Mouse (Mus musculus): ENCODE measurements at regions not wholly inside any gene's neighbourhood (a gene's known extent, or its start where the extent isn't known, plus 50 kb on each side); places are given as distances from the start of the nearest gene placed in this dataset.

DNA sequence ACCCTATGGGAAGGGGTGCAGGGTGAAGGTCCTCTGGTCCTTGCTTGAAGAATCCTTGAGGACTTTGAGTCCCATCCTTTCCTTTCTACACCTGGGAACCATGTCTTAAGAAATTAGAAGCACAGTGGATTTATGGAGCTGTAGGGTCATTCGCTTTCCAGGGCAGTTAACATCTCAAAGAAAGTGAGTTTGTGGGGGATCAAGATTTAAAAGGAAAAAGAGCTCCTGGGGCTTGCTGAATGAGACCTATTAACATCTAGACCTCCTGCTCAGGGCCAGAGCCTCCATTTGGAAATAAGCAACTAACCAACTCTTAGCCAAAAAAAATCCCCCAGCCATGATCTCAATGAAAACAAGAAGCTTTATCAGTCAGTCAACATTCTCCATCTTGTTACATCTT is 148.0 kb upstream of the Ofcc1 start:
- no peak for DNase-seq (ENCODE audit: low spot score in 2 of 2)

DNA sequence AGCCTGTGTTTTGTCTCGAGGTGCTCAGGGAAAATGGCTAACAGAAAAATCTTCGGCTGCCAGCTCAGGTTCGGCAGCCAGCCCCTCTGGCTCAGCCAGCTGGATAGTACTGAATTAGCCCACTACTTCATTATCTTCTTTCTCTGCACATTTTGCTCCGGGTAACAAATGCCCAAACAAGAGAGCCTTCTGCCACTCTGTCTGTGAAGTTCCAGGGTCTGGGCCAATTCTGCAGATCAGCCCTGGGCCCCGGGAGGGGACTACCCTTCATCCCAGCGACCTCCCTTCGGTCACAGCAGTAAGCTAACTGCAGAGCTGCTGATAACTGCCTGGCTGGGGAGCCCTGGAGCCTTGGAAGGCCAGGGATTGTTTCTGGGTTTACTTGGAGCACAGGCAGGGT is 119.6 kb upstream of the Ofcc1 start:
- DNase-seq (ENCODE audit: low spot score in 2 of 2), result no peak

DNA sequence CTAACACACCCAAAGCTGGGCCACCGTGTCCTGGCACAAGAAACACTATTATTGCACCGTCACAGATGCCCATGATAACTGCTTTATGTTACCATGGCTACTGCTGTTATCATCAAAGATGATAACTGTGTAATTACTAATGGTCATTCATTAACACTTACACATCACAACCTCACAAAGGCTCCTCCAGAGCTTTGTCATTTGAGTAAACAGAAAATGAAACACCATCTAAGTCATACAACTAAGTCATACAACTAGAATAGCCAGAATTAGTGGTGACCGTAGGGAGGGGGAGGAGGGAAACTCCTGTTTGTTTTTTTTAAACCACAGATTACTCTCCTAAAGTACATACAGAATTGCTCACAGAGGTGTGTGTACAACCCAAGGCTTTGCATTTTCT is 111.4 kb upstream of the Ofcc1 start:
- DNase-seq (ENCODE audit: low spot score in 2 of 2), result no peak

DNA sequence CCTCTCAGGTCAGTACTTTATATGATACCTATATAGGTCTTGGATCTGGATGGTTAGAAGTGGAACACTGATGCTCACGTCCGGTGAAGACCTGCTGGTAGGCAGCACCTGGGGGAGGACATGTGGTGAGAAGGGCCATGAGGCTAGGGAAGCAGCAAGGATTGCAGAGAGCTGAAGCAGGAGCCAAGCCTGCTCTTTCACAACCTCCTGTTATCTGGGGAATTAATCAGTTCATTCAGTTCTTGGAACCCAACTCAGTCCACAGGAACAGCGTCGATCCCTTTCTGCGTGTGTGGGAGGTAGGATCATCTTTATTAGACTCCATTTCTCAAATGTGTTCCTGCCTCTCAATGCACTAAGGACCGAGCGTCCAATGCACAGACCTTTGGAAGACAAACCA is 107.9 kb upstream of the Ofcc1 start:
- DNase-seq (ENCODE audit: low spot score in 2 of 2), result no peak

DNA sequence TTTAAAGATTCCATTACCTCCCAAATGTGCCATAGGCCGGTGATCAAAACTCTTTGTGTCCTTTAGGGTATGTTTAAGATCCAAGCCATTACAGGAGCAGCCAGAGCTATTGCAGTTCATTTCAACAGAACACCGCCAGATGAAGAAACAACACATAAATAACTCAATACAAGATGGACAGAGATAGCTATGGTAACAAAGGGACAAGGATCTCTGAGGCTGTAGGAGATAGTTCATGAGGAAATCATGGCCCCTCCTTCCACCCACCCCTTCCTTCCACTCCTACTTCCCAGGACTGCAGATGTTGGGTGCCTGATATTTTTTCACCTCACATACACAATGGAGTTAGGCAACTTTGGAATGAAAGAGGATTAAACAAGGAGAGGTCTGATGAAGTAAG is 92.1 kb upstream of the Ofcc1 start:
- DNase-seq (ENCODE audit: low spot score in 2 of 2), result no peak

DNA sequence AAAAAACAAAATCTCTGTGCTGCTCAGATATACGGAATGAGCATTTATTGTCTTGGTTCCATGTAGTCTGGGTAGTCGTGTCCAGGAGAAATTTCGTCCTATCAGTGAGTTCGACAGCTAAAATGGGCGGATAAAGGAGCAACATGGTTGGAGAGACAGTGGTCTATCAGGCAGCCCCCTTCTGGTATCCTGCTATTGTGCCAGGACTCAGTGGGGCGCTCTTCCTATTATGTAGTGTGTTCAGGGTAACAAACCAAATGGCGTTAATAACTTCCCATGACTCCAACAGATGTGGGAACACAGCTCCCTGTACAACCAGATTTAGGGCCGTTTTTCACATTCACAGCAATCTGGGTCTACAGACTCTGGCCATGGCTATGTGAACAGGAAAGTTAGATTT is 68.6 kb upstream of the Ofcc1 start:
- no peak for DNase-seq (ENCODE audit: low spot score in 2 of 2)

DNA sequence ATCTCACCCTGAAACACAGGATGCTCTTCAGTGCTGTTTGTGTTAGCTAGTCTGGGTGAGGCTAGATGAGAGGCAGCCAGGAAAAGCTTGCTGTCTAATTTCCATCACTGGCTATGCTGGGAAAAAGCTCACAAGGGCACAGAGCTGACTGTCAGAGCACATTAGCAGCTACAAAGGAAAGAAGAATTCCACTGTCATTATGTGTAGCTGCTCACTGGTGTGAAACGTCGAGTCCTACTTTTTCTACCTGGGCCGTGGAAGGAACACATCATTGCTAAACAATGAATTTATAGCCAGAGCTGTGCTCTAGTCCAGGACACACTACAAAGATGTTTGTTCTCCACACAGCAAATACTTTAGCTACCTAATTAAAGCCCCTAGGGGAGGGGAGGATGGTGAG is 61.8 kb upstream of the Ofcc1 start:
- no peak for DNase-seq (ENCODE audit: low spot score in 2 of 2)

DNA sequence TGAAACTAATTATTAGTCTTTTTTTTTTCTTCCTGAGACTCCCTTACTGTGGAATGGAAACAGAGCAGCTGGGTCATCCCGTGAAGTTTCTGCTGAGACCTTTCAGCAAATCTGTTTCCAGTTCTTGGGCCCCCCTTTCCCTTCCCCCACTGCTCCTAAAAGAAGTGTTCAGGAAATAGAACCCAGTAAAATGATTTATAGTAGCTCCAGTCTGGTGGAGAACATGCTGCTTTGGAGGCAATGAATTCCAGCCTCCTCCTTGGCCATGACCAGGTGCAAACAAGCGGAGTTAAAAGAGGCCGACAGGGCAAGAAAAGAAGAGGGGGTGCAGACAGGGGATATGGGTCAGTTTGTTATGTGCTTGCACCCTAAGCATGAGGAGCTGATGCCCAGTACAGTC is 56.6 kb upstream of the Ofcc1 start:
- DNase-seq (ENCODE audit: low spot score in 2 of 2), result no peak

DNA sequence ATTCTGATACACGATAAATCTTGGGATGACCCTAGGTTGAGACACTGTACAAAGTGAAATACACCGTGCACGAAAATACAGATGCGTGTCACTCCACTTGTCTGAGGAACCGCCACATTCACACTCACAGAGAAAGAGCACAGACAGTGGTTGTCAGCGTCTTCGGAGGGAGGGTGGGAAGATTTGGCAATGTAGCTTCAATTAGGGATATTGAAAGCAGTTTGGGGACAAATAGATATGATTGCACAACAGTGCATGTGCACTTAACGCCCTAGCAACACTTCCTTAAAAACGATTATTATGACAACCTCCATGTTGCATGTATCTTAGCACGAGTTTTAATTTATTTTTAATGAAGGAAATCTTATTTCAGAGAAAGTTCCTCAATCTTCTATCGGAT is 51.8 kb upstream of the Ofcc1 start:
- DNase-seq (ENCODE audit: low spot score in 2 of 2), result no peak

All from left cerebral cortex, adult 8-10 months (tissue).